Comparison of ENCODE assay signal across 9 mouse cellular contexts in the genomic region with DNA sequence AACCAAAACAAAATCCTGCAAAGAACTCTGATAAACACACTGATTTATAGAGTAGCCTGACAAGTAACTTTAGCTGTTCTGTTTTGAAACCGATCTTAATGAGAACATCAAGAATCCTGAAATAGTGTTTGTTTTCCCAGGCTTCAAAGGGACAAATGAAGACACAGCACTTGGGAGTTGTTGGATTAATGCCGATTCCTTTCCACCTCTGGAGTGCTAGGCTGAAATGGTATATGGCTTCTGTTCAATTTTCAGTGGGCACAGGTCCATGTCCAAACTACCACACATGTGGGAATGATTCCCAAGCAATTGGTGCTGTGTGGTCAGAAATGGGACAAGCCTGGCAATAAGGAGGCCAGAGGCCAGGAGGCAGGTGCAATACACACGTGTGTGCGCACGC. TPM values are rescaled to one million over a fixed set of nuclear protein-coding genes. Genes with fewer than 3 reads are reported as not detected.
A peak's percentile ranks its signal among the peaks of the same experiment; 100 is the strongest.
DNase-seq lines count a peak whose midpoint lies in the region; ATAC-seq lines count a peak whose summit lies in the region.
"Had no signal": no experiment of that assay in that cellular context is flagged by ENCODE, and none has a peak within 500 bp of the region (broad histone marks: within the 10 kb centered on the region; RNA-seq: fewer than 3 reads in every experiment).

No protein-coding gene starts in this region.

- 0 out of 2 replicates have a peak, but pooled peaks cover 5% of the 10 kb centered on the region for H3K36me3 ChIP-seq in embryonic facial prominence, embryonic 13.5 days

- H3K4me1 ChIP-seq in embryonic facial prominence, embryonic 13.5 days, result peaks cover 30% of the 10 kb centered on the region

- WGBS in embryonic facial prominence, embryonic 13.5 days, result 59% methylated on average over 5 of the region's 5 CpGs

- no peak for ATAC-seq in embryonic facial prominence, embryonic 13.5 days (ENCODE audit: insufficient number of reproducible peaks, insufficient read depth, low FRiP score, low TSS enrichment, low read depth)

- H3K9ac ChIP-seq in embryonic facial prominence, embryonic 13.5 days, result no peak overlapping the region

- no peaks in the 10 kb centered on the region for H3K9me3 ChIP-seq in embryonic facial prominence, embryonic 13.5 days

- DNase-seq in heart, adult 18-20 months, result peak; percentile 7 to 32
- DNase-seq in heart, adult 9 months (ENCODE audit: low spot score in 2 of 2), result no peak
- peak; percentile 70 for DNase-seq in NIH3T3 (ENCODE audit: low read depth)
- DNase-seq in kidney, postnatal 4 days, result peak; percentile 4 to 11
- no peak for DNase-seq in retina, embryonic 14.5 days (ENCODE audit: low spot score)
- no peak for DNase-seq in left cerebral cortex, postnatal 14 days (ENCODE audit: low spot score in 2 of 2)
- DNase-seq in spleen, postnatal 10 days (ENCODE audit: low spot score in 2 of 2), result no peak
- DNase-seq: heart, postnatal 36 days had no signal

- peak overlapping the region; percentile 43 for H3K4me2 ChIP-seq in embryonic facial prominence, embryonic 13.5 days

- no peaks in the 10 kb centered on the region for H3K27me3 ChIP-seq in embryonic facial prominence, embryonic 13.5 days

- no peak overlapping the region for H3K4me3 ChIP-seq in embryonic facial prominence, embryonic 13.5 days

- intact Hi-C loops in left cerebral cortex, postnatal 14 days (cut with DNase I), result loop anchor here (10.0 kb wide), 1 partner anchor 205 kb away; no protein-coding TSS in a partner anchor

- peak overlapping the region; percentile 11; the same call in 1 of the 2 replicates for H3K27ac ChIP-seq in embryonic facial prominence, embryonic 13.5 days

RNA-seq across cellular contexts. Expression of gene Rab11fip2, which starts 3.7 kb away (rescaled TPM):
- total RNA-seq in heart, adult 18-20 months (2021), result 1 to 10 TPM; 8.4 to 8.8 TPM
- 8.6 and 9.6 TPM in 2 replicates for polyA plus RNA-seq in embryonic facial prominence, embryonic 13.5 days (2015; fragmentation: Nextera tagmentation; extraction: Ambion mirVana)
- 10 to 100 TPM; 76.6 to 78.6 TPM for total RNA-seq in left cerebral cortex, postnatal 14 days (2021)

Comparison
In these comparisons a context has a peak if more than half of its experiments do, and no peak if none do; other contexts are left out.
1. DNase-seq: peak in heart, adult 18-20 months (2 of 2), NIH3T3 (single experiment) and kidney, postnatal 4 days (2 of 2); none in heart, adult 9 months (0 of 2), retina, embryonic 14.5 days (single experiment), left cerebral cortex, postnatal 14 days (0 of 2) and spleen, postnatal 10 days (0 of 2).
2. RNA of gene Rab11fip2, which starts 3.7 kb away (total RNA-seq): 76.6 to 78.6 TPM in left cerebral cortex, postnatal 14 days; 8.4 to 8.8 TPM in heart, adult 18-20 months; every median in the first group is over 4 times any median in the second.